9 mouse cellular contexts compared by ENCODE assay signal in the genomic region with DNA sequence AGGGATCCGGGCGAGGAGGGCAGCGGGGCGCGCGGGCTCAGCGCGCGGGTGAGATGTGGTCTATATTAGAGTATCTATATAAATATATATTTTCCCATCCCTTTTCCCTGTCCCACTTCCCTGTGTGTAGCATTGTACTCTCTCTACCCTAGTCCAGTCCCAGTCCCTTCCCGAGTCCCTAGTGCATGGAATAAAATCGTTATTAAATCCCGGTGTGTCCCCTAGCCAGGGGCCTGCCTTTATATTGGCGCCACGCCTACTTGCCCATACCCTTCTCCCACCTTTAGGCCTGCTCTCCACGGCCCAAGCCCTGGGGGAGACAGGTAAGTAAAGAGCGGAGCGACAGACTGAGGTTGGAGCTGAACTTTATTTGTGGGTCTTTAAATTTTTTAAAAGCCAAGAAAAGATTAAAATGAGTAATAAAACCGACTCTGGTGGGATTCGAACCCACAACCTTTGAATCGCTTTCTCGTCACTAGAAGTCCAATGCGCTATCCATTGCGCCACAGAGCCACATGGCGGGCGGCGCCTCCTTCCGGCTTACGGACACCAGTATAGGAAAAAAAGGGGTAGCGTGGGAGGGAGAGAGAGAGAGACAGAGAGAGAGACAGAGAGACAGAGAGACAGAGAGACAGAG. TPM values are rescaled to one million over a fixed set of nuclear protein-coding genes. Genes with fewer than 3 reads are reported as not detected.
DNase-seq lines count a peak whose midpoint lies in the region; ATAC-seq and TF ChIP-seq lines count a peak whose summit lies in the region.
"Had no signal": no experiment of that assay in that cellular context is flagged by ENCODE, and none has a peak within 500 bp of the region (broad histone marks: within the 10 kb centered on the region; RNA-seq: fewer than 3 reads in every experiment).

No protein-coding gene starts in this region.

- peaks cover 1% of the 10 kb centered on the region; the same call in 1 of the 2 replicates for H3K4me1 ChIP-seq in bone marrow, adult 2 months (ENCODE audit: control insufficient read depth, insufficient read depth, low read length)
- H3K4me1 ChIP-seq in heart, embryonic 14.5 days (ENCODE audit: control insufficient read depth in 2 of 2, insufficient read depth in 2 of 2, low read length in 2 of 2), result peaks cover 13 to 35% of the 10 kb centered on the region in 2 experiments
- peaks cover 64% of the 10 kb centered on the region for H3K4me1 ChIP-seq in liver, embryonic 12.5 days
- peaks cover 22% of the 10 kb centered on the region for H3K4me1 ChIP-seq in neural tube, embryonic 11.5 days (ENCODE audit: control insufficient read depth, insufficient read depth, low read length)
- H3K4me1 ChIP-seq in stomach, embryonic 16.5 days (ENCODE audit: control insufficient read depth, insufficient read depth, low read length), result peaks cover 28% of the 10 kb centered on the region

- peak; percentile 50; the same call in 1 of the 2 replicates for ATAC-seq in erythroblast, adult 5-6 weeks (replicated peaks; ENCODE audit: low FRiP score, poor library complexity, severe bottlenecking)
- ATAC-seq in heart, embryonic 14.5 days (ENCODE audit: insufficient number of reproducible peaks, insufficient read depth, low FRiP score, low read depth), result peak; percentile 4
- peak; percentile 28; the same call in 1 of the 2 replicates for ATAC-seq in liver, embryonic 12.5 days
- no peak for ATAC-seq in neural tube, embryonic 11.5 days (ENCODE audit: insufficient read depth, low FRiP score, low TSS enrichment)
- peak; percentile 0; the same call in 1 of the 2 replicates for ATAC-seq in stomach, embryonic 16.5 days (ENCODE audit: insufficient read depth, low FRiP score)

- no peak for TF ChIP-seq CTCF in bone marrow, adult 2 months (IDR thresholded peaks at IDR 0.05; ENCODE audit: control insufficient read depth, insufficient read depth, low read length)

- H3K4me2 ChIP-seq in heart, embryonic 14.5 days (ENCODE audit: low read length), result peak overlapping the region; percentile 84
- peak overlapping the region; percentile 99 for H3K4me2 ChIP-seq in liver, embryonic 12.5 days
- peak overlapping the region; percentile 90 for H3K4me2 ChIP-seq in neural tube, embryonic 11.5 days (ENCODE audit: low read depth)
- peak overlapping the region; percentile 95 for H3K4me2 ChIP-seq in stomach, embryonic 16.5 days (ENCODE audit: low read depth, low read length)

- peak overlapping the region; percentile 57 for H3K27ac ChIP-seq in bone marrow, adult 2 months (ENCODE audit: control insufficient read depth, insufficient read depth, low read depth, low read length, poor library complexity)
- H3K27ac ChIP-seq in heart, embryonic 14.5 days (replicated peaks in 1 of 2; ENCODE audit: control insufficient read depth in 1 of 2, insufficient read depth in 1 of 2, low read depth in 2 of 2, low read length in 2 of 2), result peak overlapping the region; percentile 82
- H3K27ac ChIP-seq in liver, embryonic 12.5 days, result peak overlapping the region; percentile 76
- H3K27ac ChIP-seq in neural tube, embryonic 11.5 days (ENCODE audit: low read depth, low read length), result no peak overlapping the region; the same call in 1 of the 2 replicates
- peak overlapping the region; percentile 95 for H3K27ac ChIP-seq in stomach, embryonic 16.5 days (ENCODE audit: low read length)

- TF ChIP-seq POLR2A in bone marrow, adult 2 months (IDR thresholded peaks at IDR 0.05; ENCODE audit: borderline replicate concordance, control insufficient read depth, low read depth, low read length), result no peak

- H3K27me3 ChIP-seq in heart, embryonic 14.5 days (ENCODE audit: control insufficient read depth, insufficient read depth, low read length), result no peaks in the 10 kb centered on the region
- peaks cover 57% of the 10 kb centered on the region for H3K27me3 ChIP-seq in liver, embryonic 12.5 days (replicated peaks)
- H3K27me3 ChIP-seq in neural tube, embryonic 11.5 days (ENCODE audit: control insufficient read depth, insufficient read depth, low read length), result peaks cover 15% of the 10 kb centered on the region
- H3K27me3 ChIP-seq in stomach, embryonic 16.5 days (ENCODE audit: control insufficient read depth, insufficient read depth, low read length), result no peaks in the 10 kb centered on the region

- no peaks in the 10 kb centered on the region for H3K36me3 ChIP-seq in heart, embryonic 14.5 days (ENCODE audit: control insufficient read depth, insufficient read depth, low read length)
- H3K36me3 ChIP-seq in liver, embryonic 12.5 days, result no peaks in the 10 kb centered on the region
- H3K36me3 ChIP-seq in neural tube, embryonic 11.5 days (ENCODE audit: control insufficient read depth, insufficient read depth, low read length), result no peaks in the 10 kb centered on the region
- H3K36me3 ChIP-seq in stomach, embryonic 16.5 days (ENCODE audit: control insufficient read depth, insufficient read depth, low read length), result no peaks in the 10 kb centered on the region

- 1% methylated on average over 29 of the region's 29 CpGs for WGBS in bone marrow, adult 2 months
- under 1% methylated on average over 29 of the region's 29 CpGs for WGBS in heart, embryonic 14.5 days
- under 1% methylated on average over 29 of the region's 29 CpGs for WGBS in liver, embryonic 12.5 days (ENCODE audit: insufficient replicate concordance)
- whole genome bisulfite sequencing in neural tube, embryonic 11.5 days, result under 1% methylated on average over 29 of the region's 29 CpGs
- under 1% methylated on average over 29 of the region's 29 CpGs for WGBS in stomach, embryonic 16.5 days

- DNase-seq in B cell, adult 2 months, result peak; percentile 92 to 93
- DNase-seq in kidney, postnatal 14 days, result peak; percentile 93
- DNase-seq in neural tube, embryonic 11.5 days (ENCODE audit: low spot score), result peak; percentile 94

- peak overlapping the region; percentile 77 for H3K9ac ChIP-seq in heart, embryonic 14.5 days (ENCODE audit: low read length)
- H3K9ac ChIP-seq in liver, embryonic 12.5 days, result peak overlapping the region; percentile 74
- H3K9ac ChIP-seq in neural tube, embryonic 11.5 days (ENCODE audit: low read length), result peak overlapping the region; percentile 43
- H3K9ac ChIP-seq in stomach, embryonic 16.5 days (ENCODE audit: low read length), result peak overlapping the region; percentile 85

- no peaks in the 10 kb centered on the region for H3K9me3 ChIP-seq in heart, embryonic 14.5 days (ENCODE audit: control insufficient read depth, low read length)
- no peaks in the 10 kb centered on the region for H3K9me3 ChIP-seq in liver, embryonic 12.5 days (replicated peaks)
- H3K9me3 ChIP-seq in neural tube, embryonic 11.5 days (ENCODE audit: control insufficient read depth, low read length), result no peaks in the 10 kb centered on the region
- H3K9me3 ChIP-seq in stomach, embryonic 16.5 days (replicated peaks; ENCODE audit: control insufficient read depth, low read length), result no peaks in the 10 kb centered on the region

- peak overlapping the region; percentile 60 for H3K4me3 ChIP-seq in bone marrow, adult 2 months (replicated peaks; ENCODE audit: control insufficient read depth, low read depth, low read length)
- peak overlapping the region; percentile 70 to 73 for H3K4me3 ChIP-seq in heart, embryonic 14.5 days (ENCODE audit: control insufficient read depth in 1 of 2, insufficient read depth in 1 of 2, low read depth in 1 of 2, low read length in 2 of 2)
- peak overlapping the region; percentile 75 for H3K4me3 ChIP-seq in liver, embryonic 12.5 days
- peak overlapping the region; percentile 69 for H3K4me3 ChIP-seq in neural tube, embryonic 11.5 days (ENCODE audit: low read depth, low read length)
- H3K4me3 ChIP-seq in stomach, embryonic 16.5 days (replicated peaks; ENCODE audit: low read length), result peak overlapping the region; percentile 57

RNA-seq across cellular contexts. Expression of a gene that starts 0.8 kb away (rescaled TPM):
- not detected in 2 replicates for polyA plus RNA-seq in bone marrow, adult 2 months (2011; ENCODE audit: insufficient read depth, insufficient read length, low replicate concordance, missing spikeins)
- not detected in 2 replicates for total RNA-seq in erythroblast, adult 5-6 weeks (2015; ENCODE audit: low replicate concordance)
- total RNA-seq in erythroblast, adult 5-6 weeks (2017; ENCODE audit: low replicate concordance), result not detected in 2 replicates
- 0.28 and 1.2 TPM in 2 replicates for polyA plus RNA-seq in heart, embryonic 14.5 days (2014; fragmentation: Nextera tagmentation; extraction: Ambion mirVana)
- 0.14 TPM in 1 of 2 replicates, not detected in the other for polyA plus RNA-seq in liver, embryonic 12.5 days (2016; fragmentation: Nextera tagmentation; extraction: Ambion mirVana)
- polyA plus RNA-seq in neural tube, embryonic 11.5 days (2014; fragmentation: Nextera tagmentation; extraction: Ambion mirVana), result 0.24 TPM in 1 of 2 replicates, not detected in the other
- 0.27 and 0.61 TPM in 2 replicates for polyA plus RNA-seq in stomach, embryonic 16.5 days (2015; fragmentation: Nextera tagmentation; extraction: Ambion mirVana)

RNA-seq across cellular contexts. Expression of a gene that starts 2.5 kb away (rescaled TPM):
- 0.82 TPM in 1 of 2 replicates, not detected in the other for polyA plus RNA-seq in bone marrow, adult 2 months (2011; ENCODE audit: insufficient read depth, insufficient read length, low replicate concordance, missing spikeins)
- not detected in 2 replicates for total RNA-seq in erythroblast, adult 5-6 weeks (2015; ENCODE audit: low replicate concordance)
- 0.51 TPM in 1 of 2 replicates, not detected in the other for total RNA-seq in erythroblast, adult 5-6 weeks (2017; ENCODE audit: low replicate concordance)
- polyA plus RNA-seq in heart, embryonic 14.5 days (2014; fragmentation: Nextera tagmentation; extraction: Ambion mirVana), result 0.09 and 0.15 TPM in 2 replicates
- not detected in 2 replicates for polyA plus RNA-seq in liver, embryonic 12.5 days (2016; fragmentation: Nextera tagmentation; extraction: Ambion mirVana)
- 0.08 and 0.66 TPM in 2 replicates for polyA plus RNA-seq in neural tube, embryonic 11.5 days (2014; fragmentation: Nextera tagmentation; extraction: Ambion mirVana)
- 2.0 and 5.4 TPM in 2 replicates for polyA plus RNA-seq in stomach, embryonic 16.5 days (2015; fragmentation: Nextera tagmentation; extraction: Ambion mirVana)

RNA-seq across cellular contexts. Expression of a gene that starts 3.0 kb away (rescaled TPM):
- 1.1 TPM in 1 of 2 replicates, not detected in the other for polyA plus RNA-seq in bone marrow, adult 2 months (2011; ENCODE audit: insufficient read depth, insufficient read length, low replicate concordance, missing spikeins)
- not detected in 2 replicates for total RNA-seq in erythroblast, adult 5-6 weeks (2015; ENCODE audit: low replicate concordance)
- total RNA-seq in erythroblast, adult 5-6 weeks (2017; ENCODE audit: low replicate concordance), result not detected in 2 replicates
- 0.43 and 0.47 TPM in 2 replicates for polyA plus RNA-seq in heart, embryonic 14.5 days (2014; fragmentation: Nextera tagmentation; extraction: Ambion mirVana)
- 0.44 and 0.46 TPM in 2 replicates for polyA plus RNA-seq in liver, embryonic 12.5 days (2016; fragmentation: Nextera tagmentation; extraction: Ambion mirVana)
- 0.33 TPM in 1 of 2 replicates, not detected in the other for polyA plus RNA-seq in neural tube, embryonic 11.5 days (2014; fragmentation: Nextera tagmentation; extraction: Ambion mirVana)
- 0.40 and 0.69 TPM in 2 replicates for polyA plus RNA-seq in stomach, embryonic 16.5 days (2015; fragmentation: Nextera tagmentation; extraction: Ambion mirVana)

RNA-seq across cellular contexts. Expression of a gene that starts 28.2 kb away (rescaled TPM):
- 28.8 and 46.2 TPM in 2 replicates for polyA plus RNA-seq in bone marrow, adult 2 months (2011; ENCODE audit: insufficient read depth, insufficient read length, low replicate concordance, missing spikeins)
- 2.3 and 3.1 TPM in 2 replicates for total RNA-seq in erythroblast, adult 5-6 weeks (2015; ENCODE audit: low replicate concordance)
- total RNA-seq in erythroblast, adult 5-6 weeks (2017; ENCODE audit: low replicate concordance), result 1.7 and 1.9 TPM in 2 replicates
- 16.0 and 17.8 TPM in 2 replicates for polyA plus RNA-seq in heart, embryonic 14.5 days (2014; fragmentation: Nextera tagmentation; extraction: Ambion mirVana)
- 2.5 and 4.0 TPM in 2 replicates for polyA plus RNA-seq in liver, embryonic 12.5 days (2016; fragmentation: Nextera tagmentation; extraction: Ambion mirVana)
- polyA plus RNA-seq in neural tube, embryonic 11.5 days (2014; fragmentation: Nextera tagmentation; extraction: Ambion mirVana), result 10.7 and 10.9 TPM in 2 replicates
- polyA plus RNA-seq in stomach, embryonic 16.5 days (2015; fragmentation: Nextera tagmentation; extraction: Ambion mirVana), result 21.8 and 22.3 TPM in 2 replicates

RNA-seq across cellular contexts. Expression of a gene that starts 33.6 kb away (rescaled TPM):
- polyA plus RNA-seq in bone marrow, adult 2 months (2011; ENCODE audit: insufficient read depth, insufficient read length, low replicate concordance, missing spikeins), result not detected in 2 replicates
- not detected in 2 replicates for total RNA-seq in erythroblast, adult 5-6 weeks (2015; ENCODE audit: low replicate concordance)
- total RNA-seq in erythroblast, adult 5-6 weeks (2017; ENCODE audit: low replicate concordance), result not detected in 2 replicates
- not detected in 2 replicates for polyA plus RNA-seq in heart, embryonic 14.5 days (2014; fragmentation: Nextera tagmentation; extraction: Ambion mirVana)
- not detected in 2 replicates for polyA plus RNA-seq in liver, embryonic 12.5 days (2016; fragmentation: Nextera tagmentation; extraction: Ambion mirVana)
- not detected in 2 replicates for polyA plus RNA-seq in neural tube, embryonic 11.5 days (2014; fragmentation: Nextera tagmentation; extraction: Ambion mirVana)
- polyA plus RNA-seq in stomach, embryonic 16.5 days (2015; fragmentation: Nextera tagmentation; extraction: Ambion mirVana), result 42.2 and 90.0 TPM in 2 replicates
- polyA plus RNA-seq: gonadal fat pad, adult 2 months had no signal
